Mouse (Mus musculus) thymus, adult 2 months (tissue): ENCODE measurements around the gene Fyb2. TPM values are rescaled to one million over a fixed set of nuclear protein-coding genes. Genes with fewer than 3 reads are reported as not detected.

Experiments used
- DNase-seq: peaks from one replicate; pipeline ENCODE4 v3.0.0; 2021
- H3K27ac ChIP-seq: fragments of 200-500 bp; 2 replicates; pipeline ENCODE4 v1.5.1; 2012; ENCODE audit warnings: low read length, control low read depth; ENCODE audit not compliant: control insufficient read depth, insufficient read depth
- H3K27me3 ChIP-seq: fragments of 200-500 bp; 2 replicates; pipeline ENCODE4 v1.6.1; 2012; ENCODE audit warnings: mild to moderate bottlenecking, low read length, moderate library complexity, mixed read lengths; ENCODE audit not compliant: control insufficient read depth, insufficient read depth
- H3K36me3 ChIP-seq: fragments of 200-500 bp; 2 replicates; pipeline ENCODE4 v1.6.1; 2012; ENCODE audit warnings: mild to moderate bottlenecking, low read length, moderate library complexity; ENCODE audit not compliant: control insufficient read depth, insufficient read depth
- H3K4me1 ChIP-seq: fragments of 200-500 bp; replicated peaks from 2 replicates; pipeline ENCODE4 v1.6.1; 2012; ENCODE audit warnings: low read length; ENCODE audit not compliant: control insufficient read depth, insufficient read depth
- H3K4me3 ChIP-seq: fragments of 200-500 bp; 2 replicates; pipeline ENCODE4 v1.5.1; 2012; ENCODE audit warnings: mild to moderate bottlenecking, low read length, control low read depth, moderate library complexity; ENCODE audit not compliant: control insufficient read depth, insufficient read depth
- CTCF ChIP-seq: fragments of 200-500 bp; IDR thresholded peaks from 2 replicates; pipeline ENCODE4 v1.5.1; 2012; ENCODE audit warnings: mild to moderate bottlenecking, control low read depth, low read length, moderate library complexity, borderline replicate concordance; ENCODE audit not compliant: control insufficient read depth, poor library complexity, insufficient read depth; ENCODE audit errors: extremely low read depth
- POLR2A ChIP-seq: fragments of 200-500 bp; IDR thresholded peaks from 2 replicates; pipeline ENCODE4 v1.6.1; 2012; ENCODE audit warnings: mild to moderate bottlenecking, low read length, control low read depth, moderate library complexity; ENCODE audit not compliant: control insufficient read depth, poor library complexity, insufficient read depth; ENCODE audit errors: extremely low read depth
- WGBS: fragments of 180-500 bp; shearing (Covaris S2); methylation state at CpG from one replicate; pipeline ENCODE4 v1.1.7; 2018; 5-methylcytosine and 5-hydroxymethylcytosine counted together
- polyA plus RNA-seq: library from polyadenylated mRNA; depleted of rRNA; stranded (reverse); fragments of >200 nt; gene quantifications from 2 replicates; pipeline ENCODE4 v1.2.3, GENCODE M21; 2012; rRNA removed

Fyb2 gene
- polyA plus RNA-seq, result 0.54 and 0.70 TPM in 2 replicates

GRCm38 (mm10) chr4:104913291-104914129 is at the start of gene Fyb2:
Gene Fyb2, plus strand, starts transcription at chr4:104913456.
- no peak for DNase-seq
- TF ChIP-seq CTCF (no peak), POLR2A (no peak)
- Histone ChIP-seq H3K4me3 (no peak within 1 kb of the TSS), H3K27ac (no peak within 1 kb of the TSS), H3K36me3 (no peaks in the 10 kb centered on the region), H3K27me3 (no peaks in the 10 kb centered on the region), H3K4me1 (no peaks in the 10 kb centered on the region)
- 24% methylated on average over 23 of the region's 23 CpGs for WGBS

- Histone ChIP-seq H3K4me1 (no peaks in the 10 kb centered on the region), H3K27ac (no peak overlapping the region), H3K36me3 (no peaks in the 10 kb centered on the region), H3K27me3 (no peaks in the 10 kb centered on the region), H3K4me3 (no peak overlapping the region)
- whole genome bisulfite sequencing, result 86% methylated on average over 1 of the region's 1 CpGs
- DNase-seq, result no peak
- TF ChIP-seq POLR2A (no peak), CTCF (no peak)
Measured at GRCm38 (mm10) chr4:104864397-104864796, 48.9 kb upstream of the Fyb2 start.

GRCm38 (mm10) chr4:104869581-104869980 is 43.7 kb upstream of the Fyb2 start:
- no peaks in the 10 kb centered on the region for H3K27me3 ChIP-seq
- no peak overlapping the region for H3K27ac ChIP-seq
- no peak for DNase-seq

GRCm38 (mm10) chr4:104870196-104870595 is 43.1 kb upstream of the Fyb2 start:
- DNase-seq, result no peak
- H3K4me3 ChIP-seq, result no peak overlapping the region
- no peaks in the 10 kb centered on the region for H3K27me3 ChIP-seq
- H3K36me3 ChIP-seq, result no peaks in the 10 kb centered on the region
- no peaks in the 10 kb centered on the region for H3K4me1 ChIP-seq
- TF ChIP-seq POLR2A, result no peak
- H3K27ac ChIP-seq, result no peak overlapping the region
- 89% methylated on average over 5 of the region's 5 CpGs for WGBS

More at GRCm38 (mm10) chr4:104869581-104869980, 43.7 kb upstream of the Fyb2 start:
- H3K4me3 ChIP-seq, result no peak overlapping the region
- H3K36me3 ChIP-seq, result no peaks in the 10 kb centered on the region
- no peaks in the 10 kb centered on the region for H3K4me1 ChIP-seq
- TF ChIP-seq POLR2A (no peak), CTCF (no peak)

- no peak for DNase-seq
- TF ChIP-seq POLR2A (no peak), CTCF (no peak)
- no peaks in the 10 kb centered on the region for H3K36me3 ChIP-seq
- WGBS, result 89% methylated on average over 4 of the region's 4 CpGs
- H3K27me3 ChIP-seq, result no peaks in the 10 kb centered on the region
- H3K4me1 ChIP-seq, result no peaks in the 10 kb centered on the region
- H3K4me3 ChIP-seq, result no peak overlapping the region
- H3K27ac ChIP-seq, result no peak overlapping the region
Measured at GRCm38 (mm10) chr4:104875832-104876231, 37.4 kb upstream of the Fyb2 start.

- no peak for DNase-seq
- Histone ChIP-seq H3K27ac (no peak within 1 kb of the TSS), H3K4me1 (no peaks in the 10 kb centered on the region), H3K27me3 (no peaks in the 10 kb centered on the region), H3K4me3 (no peak within 1 kb of the TSS), H3K36me3 (no peaks in the 10 kb centered on the region)
- TF ChIP-seq CTCF (no peak), POLR2A (no peak)
- WGBS, result 84% methylated on average over 3 of the region's 3 CpGs
Measured at GRCm38 (mm10) chr4:104876323-104876722, 36.9 kb upstream of the Fyb2 start, which contains the start of gene C8a. Gene C8a, minus strand, starts transcription at chr4:104876398.
